Mouse (Mus musculus): ENCODE measurements around the gene Rbm41. TPM values are rescaled to one million over a fixed set of nuclear protein-coding genes. Genes with fewer than 3 reads are reported as not detected.

Rbm41 gene
- total RNA-seq (2021): 10 to 100 TPM; 10.6 to 10.9 TPM
- long read RNA-seq, experiment 1, partial matches to known transcripts: 1 of 3 reads
- long read RNA-seq, experiment 1, other reads (novel, unspliced or antisense): 2 of 3 reads
- long read RNA-seq, experiment 2, partial matches to known transcripts: 0 of 2 reads
- long read RNA-seq, experiment 2, other reads (novel, unspliced or antisense): 1 of 2 reads

DNA sequence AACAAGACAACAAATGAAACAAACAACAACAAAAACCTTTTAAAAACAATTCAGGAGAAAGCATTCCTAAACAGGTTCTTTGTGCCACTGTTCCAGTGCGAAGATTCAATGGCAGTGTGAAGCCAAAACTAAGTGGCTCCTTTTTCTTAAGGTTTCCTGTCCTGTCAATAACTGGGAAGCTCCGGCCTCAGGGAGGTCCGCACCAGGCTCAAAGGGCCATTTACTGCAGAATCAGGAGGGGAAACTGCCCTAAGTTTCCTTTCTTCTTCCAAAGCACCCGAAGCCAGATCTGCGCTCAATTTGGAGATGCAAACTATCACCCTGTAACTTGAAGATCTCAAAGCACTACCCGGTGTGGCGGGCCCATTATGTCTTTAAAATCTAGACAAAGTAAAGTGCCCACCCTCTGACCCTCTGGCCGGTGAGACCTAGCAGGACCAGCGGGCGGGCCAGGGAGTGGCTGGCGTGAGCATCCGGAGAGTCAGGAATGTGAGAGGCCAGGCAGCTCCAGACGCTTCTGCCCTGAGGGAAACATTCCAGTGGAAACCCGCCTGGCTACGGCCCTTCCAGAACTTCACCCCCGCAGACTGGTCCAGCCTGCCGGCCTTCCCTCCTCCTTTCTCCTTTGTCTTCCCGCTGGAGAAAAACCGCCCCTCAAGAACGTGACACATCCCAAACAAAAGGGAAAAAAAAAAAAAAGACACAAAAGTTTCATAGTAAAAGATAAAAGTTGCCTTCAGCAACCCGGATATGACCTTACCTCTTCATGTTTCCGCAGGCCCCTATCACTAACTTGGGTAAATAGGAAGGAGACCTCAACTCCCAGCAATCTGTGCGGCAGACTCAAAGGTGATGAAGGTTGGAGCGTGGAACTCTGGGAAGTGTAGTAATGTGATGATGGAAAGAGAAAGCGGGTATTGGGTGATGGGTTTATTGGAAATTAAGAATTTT lies at the start of gene Rbm41:
Gene Rbm41 (minus strand): TSS at position 856 of the 951 bp plus-strand sequence.
- Histone ChIP-seq H3K27ac (peak within 1 kb of the TSS; percentile 77), H3K4me3 (peak within 1 kb of the TSS; percentile 66)
- TF ChIP-seq CTCF (conservative IDR thresholded peaks at IDR 0.05): no peak
- DNase-seq (ENCODE audit: low spot score in 2 of 2): peak; percentile 52 to 70

DNA sequence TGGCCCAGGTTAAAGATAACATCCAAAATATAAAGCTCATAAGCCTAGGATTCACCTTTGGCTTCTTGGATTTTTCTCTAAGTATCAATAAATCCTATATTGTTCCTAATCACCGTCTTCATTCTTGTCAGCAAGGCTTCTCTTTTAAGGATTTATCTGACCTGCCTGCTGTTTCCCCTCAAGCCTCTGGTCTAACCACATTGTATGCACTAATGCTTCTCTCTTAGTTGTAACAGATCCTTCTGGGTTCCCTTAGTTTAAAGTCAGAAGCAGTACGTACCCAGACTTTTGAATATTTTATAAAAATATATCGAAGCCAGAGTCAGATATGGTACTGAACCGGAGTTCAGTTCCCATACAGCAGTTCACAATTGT lies 283 bp upstream of the Rbm41 start:
- no peak for TF ChIP-seq CTCF (conservative IDR thresholded peaks at IDR 0.05)
- peak overlapping the region; percentile 66 for H3K4me3 ChIP-seq
- peak overlapping the region; percentile 77 for H3K27ac ChIP-seq
- DNase-seq (ENCODE audit: low spot score in 2 of 2): no peak

DNA sequence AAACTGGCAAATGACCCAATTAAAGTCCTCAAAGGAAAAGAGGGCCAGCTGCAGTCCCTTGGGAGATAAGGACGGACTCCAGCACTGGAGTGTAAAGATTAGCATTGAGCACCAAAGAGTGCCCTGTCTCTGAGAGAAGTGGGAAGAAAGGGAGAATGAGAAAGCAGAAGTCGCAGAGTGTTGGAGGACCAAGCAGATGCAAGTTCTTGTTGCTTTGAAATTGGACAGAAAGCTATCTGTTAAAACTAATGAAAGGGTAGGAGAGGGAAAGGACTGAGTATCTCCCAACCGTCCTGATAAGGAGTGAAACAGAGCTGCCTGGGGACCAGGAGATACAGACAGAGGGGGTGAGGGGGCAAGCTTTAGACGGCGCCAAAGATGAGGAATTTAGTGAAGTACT lies 16.3 kb downstream of the Rbm41 start:
- no peak for DNase-seq (ENCODE audit: low spot score in 2 of 2)
- no peak overlapping the region for H3K27ac ChIP-seq
- no peak for TF ChIP-seq CTCF (conservative IDR thresholded peaks at IDR 0.05)
- no peak overlapping the region for H3K4me3 ChIP-seq

DNA sequence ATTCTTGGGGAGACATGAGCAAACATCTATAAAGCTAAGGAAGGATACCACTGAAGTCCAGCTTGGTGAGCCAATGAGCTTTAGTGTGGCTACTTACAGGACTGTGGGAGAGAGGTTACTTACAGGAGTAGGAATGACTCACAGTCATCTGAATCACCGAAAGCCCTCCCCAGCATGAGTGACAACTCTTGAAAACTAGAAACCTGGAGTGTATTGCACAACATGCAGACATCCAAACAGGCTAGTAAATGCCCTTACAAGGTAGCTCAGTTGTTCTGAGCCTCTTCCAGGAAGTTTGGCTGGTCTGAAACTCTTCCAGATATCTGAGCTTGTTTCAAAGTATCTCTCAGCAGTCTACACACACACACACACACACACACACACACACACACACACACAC lies 64.9 kb downstream of the Rbm41 start:
- Histone ChIP-seq H3K27ac (no peak overlapping the region), H3K4me3 (no peak overlapping the region)
- no peak for DNase-seq (ENCODE audit: low spot score in 2 of 2)
- TF ChIP-seq CTCF (conservative IDR thresholded peaks at IDR 0.05): no peak

DNA sequence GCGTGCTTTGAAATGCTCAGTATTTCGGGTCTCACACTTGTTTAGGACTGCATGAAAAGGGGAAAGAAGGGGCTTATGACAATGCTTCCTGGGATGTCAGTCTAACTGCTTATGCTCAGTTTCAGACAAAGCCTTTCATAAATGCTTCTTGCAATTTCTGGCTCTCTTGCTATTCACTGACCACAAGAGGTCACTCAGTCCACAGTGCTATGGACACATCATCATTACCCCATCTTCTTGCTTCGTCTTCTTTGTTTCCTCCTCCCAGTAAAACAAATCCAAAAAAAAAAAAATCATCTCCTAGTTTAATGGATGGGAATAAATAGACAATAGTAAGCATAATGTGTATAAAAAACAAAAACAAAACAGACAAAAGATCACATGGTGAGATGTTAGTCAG lies 65.9 kb downstream of the Rbm41 start:
- peak; percentile 54 for TF ChIP-seq CTCF (conservative IDR thresholded peaks at IDR 0.05)
- no peak overlapping the region for H3K4me3 ChIP-seq
- no peak overlapping the region for H3K27ac ChIP-seq
- DNase-seq (ENCODE audit: low spot score in 2 of 2): peak in 1 of 2 experiments; percentile 3

DNA sequence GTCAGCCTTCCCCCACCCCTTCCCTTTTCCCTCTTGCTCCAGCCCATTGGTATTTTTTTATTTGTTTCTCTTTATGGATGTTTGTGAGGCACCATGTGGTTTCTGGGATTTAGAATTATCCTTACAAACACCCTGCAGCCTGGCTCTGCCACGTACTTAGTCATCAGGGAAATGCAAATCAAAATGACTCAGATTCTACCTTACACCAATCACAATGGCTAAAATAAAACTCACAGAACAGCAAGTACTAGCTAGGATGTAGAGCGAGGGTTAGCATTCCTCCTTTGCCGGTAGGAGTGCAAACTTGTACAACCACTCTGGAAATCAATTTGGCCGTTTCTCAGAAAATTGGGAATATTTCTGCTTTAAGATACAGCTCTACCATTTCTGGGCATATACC lies 77.8 kb downstream of the Rbm41 start:
- Histone ChIP-seq H3K4me3 (no peak overlapping the region), H3K27ac (no peak overlapping the region)
- no peak for TF ChIP-seq CTCF (conservative IDR thresholded peaks at IDR 0.05)
- no peak for DNase-seq (ENCODE audit: low spot score in 2 of 2)

DNA sequence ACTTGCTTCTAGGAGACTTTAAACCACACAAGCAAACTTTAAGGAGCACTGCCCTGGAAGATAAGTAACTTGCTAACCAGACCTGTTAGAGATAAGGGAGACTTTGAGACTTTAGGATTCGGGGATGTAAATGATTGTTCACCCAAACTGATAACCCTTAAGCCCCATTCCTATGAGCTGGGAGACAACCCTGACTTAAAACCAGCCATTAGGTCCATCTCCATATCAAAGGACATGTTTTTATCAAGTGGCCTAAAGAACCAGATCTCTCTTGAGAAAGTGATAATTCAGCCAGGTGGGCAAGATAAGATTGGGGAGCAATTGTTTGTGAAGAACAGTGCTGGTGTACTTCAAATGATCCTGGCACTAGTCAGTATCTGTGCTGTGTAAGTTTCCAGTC lies 107.0 kb downstream of the Rbm41 start:
- DNase-seq (ENCODE audit: low spot score in 2 of 2): no peak
- no peak overlapping the region for H3K27ac ChIP-seq
- no peak for TF ChIP-seq CTCF (conservative IDR thresholded peaks at IDR 0.05)
- no peak overlapping the region for H3K4me3 ChIP-seq

DNA sequence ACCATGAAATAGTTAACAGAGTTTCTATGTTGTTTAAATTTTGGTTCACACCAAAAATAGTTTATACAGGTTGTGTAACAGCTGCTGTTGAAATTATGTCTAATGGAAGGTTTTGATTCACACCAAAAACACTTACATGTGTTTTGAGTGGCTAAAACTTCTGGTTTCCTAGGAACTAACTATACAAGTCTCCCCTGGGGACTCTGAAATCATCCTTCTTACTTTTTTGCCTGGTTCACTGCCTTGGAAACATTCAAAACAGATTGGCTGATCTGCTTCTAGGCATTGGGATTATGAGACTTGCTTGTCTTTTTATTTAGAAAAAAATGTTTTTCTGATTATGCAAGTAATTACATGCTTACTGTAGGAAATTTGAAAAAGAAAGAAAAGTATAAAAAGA lies 115.2 kb downstream of the Rbm41 start:
- DNase-seq (ENCODE audit: low spot score in 2 of 2): no peak
- TF ChIP-seq CTCF (conservative IDR thresholded peaks at IDR 0.05): no peak
- H3K27ac ChIP-seq: no peak overlapping the region
- no peak overlapping the region for H3K4me3 ChIP-seq

DNA sequence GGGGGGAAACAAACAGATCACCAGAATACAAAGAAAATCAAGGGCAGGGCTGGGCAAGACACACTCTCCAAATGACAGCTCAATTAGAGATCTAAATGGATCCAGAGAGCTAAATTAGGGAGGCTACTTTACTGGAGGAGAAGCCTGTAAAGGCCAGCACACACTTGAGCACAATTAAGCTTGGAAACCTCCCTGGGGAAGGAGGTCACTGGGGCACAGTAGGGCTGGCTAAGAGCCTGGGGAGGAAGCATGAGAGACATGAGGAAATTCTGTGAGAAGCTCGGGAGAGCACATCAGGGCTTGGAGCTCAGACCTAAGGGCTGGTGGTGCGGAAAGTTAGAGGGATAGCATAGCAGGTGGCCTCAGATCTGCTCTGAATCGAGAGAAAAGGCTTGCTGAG lies 120.5 kb downstream of the Rbm41 start:
- Histone ChIP-seq H3K4me3 (no peak overlapping the region), H3K27ac (no peak overlapping the region)
- DNase-seq (ENCODE audit: low spot score in 2 of 2): no peak
- TF ChIP-seq CTCF (conservative IDR thresholded peaks at IDR 0.05): no peak

DNA sequence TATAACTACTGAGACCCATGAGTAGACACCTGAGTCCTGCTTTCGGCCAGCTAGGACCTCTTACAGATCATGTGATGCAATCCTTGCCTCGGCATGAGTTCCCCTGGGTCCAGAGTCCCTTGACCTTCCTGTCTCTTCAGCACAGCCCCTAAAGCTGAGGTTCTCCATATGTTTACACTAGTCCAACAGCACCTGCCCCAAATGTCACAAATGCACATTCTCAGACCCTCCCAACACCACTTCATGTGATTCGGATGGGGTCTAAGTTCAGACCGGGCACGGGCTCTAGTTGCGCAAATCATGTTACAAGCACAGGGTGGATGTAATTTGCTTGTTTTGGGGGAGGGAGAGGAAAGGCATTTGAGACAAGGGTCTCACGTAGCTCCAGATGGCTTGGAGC lies 121.3 kb downstream of the Rbm41 start:
- no peak overlapping the region for H3K27ac ChIP-seq
- TF ChIP-seq CTCF (conservative IDR thresholded peaks at IDR 0.05): no peak
- no peak overlapping the region for H3K4me3 ChIP-seq
- no peak for DNase-seq (ENCODE audit: low spot score in 2 of 2)

DNA sequence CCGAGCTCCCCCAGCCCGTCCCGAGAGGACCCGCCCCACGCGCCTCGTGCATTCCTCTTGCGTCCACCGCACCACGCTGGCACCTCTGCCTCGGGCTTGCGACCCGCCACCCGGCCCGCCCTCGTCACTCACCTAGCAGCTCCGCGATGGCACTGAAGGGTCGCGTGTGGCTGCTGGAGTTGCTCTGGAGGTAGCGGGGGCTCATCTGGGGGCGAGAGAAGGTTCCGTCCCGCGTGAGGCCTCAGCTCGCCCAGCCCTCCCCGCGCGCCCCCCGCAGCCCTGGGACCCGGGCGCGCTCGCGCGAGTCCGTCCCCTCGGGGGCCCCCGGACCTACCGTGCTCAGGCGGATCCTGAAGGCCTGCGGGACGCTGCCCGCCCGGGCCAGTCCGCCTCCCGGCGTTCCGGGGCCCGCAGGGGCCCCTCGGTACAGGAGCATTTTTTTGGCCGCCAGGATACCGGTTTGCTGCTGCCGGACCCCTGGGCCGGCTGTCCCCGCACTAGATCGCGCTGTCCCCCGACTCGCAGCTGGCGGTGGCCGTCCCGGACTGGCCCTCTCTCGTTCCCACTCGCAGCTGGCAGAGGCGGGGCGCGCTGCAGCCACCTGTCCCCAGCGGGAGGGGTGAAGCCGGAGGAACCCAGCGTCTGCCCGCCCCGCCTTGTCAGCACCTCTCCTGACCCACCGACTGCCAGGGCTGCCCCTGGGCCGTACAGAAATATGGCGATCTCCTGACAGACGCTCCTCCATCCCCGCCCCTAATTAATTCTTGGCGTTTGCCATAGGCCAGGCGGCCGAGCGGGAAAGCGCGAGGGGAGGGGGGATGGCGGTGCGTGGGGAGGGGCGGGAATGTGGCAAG lies 127.2 kb downstream of the Rbm41 start, which contains the start of gene Morc4:
Gene Morc4 (minus strand): TSS at position 740 of the 854 bp plus-strand sequence.
- DNase-seq (ENCODE audit: low spot score in 2 of 2): peak; percentile 12 to 21
- H3K4me3 ChIP-seq: peak within 1 kb of the TSS; percentile 67
- H3K27ac ChIP-seq: peak within 1 kb of the TSS; percentile 51; the same call in 1 of the 2 replicates
- TF ChIP-seq CTCF (conservative IDR thresholded peaks at IDR 0.05): no peak

DNA sequence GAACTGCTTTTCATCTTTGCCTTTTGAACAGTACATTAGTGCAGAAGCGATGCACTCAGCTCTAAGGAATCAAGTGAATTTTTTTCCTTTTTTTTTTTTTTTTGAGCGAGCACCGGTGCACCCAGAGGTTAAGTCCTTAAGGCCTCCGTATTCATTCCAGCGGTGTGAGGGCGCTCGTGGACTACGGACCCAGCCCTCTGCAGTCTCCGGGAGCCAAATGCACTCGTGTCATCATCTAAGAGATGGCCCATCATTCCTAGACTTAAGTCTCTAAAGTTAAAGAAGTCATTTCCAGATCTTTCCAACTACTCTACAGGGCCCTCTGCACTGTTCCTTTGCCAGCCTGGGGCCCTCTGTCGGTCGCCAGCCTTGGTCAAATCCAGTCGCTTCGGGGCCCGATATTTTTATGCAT lies 128.1 kb downstream of the Rbm41 start:
- DNase-seq (ENCODE audit: low spot score in 2 of 2): peak in 1 of 2 experiments; percentile 16
- TF ChIP-seq CTCF (conservative IDR thresholded peaks at IDR 0.05): peak; percentile 37; the same call in 1 of the 2 replicates
- Histone ChIP-seq H3K4me3 (peak overlapping the region; percentile 67), H3K27ac (no peak overlapping the region)

DNA sequence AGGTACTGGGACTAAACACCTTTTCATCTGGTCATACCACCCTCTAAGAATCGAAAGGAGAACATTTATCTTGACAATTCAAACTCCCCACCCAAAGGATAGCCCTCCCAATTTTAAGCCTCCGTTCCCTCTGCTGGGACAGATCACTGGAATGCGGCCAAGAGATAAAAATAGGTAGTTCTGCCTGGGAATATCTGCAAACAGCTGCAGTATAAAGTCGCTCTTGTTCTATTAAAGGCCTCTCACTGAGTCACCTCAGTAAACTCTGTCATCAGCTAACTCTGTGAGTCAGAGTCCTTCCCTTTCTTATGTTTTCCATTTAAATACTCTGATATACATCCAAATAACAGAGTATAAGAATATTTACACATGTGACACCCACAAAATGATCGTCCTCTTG lies 139.0 kb downstream of the Rbm41 start:
- H3K27ac ChIP-seq: no peak overlapping the region
- TF ChIP-seq CTCF (conservative IDR thresholded peaks at IDR 0.05): no peak
- DNase-seq (ENCODE audit: low spot score in 2 of 2): no peak
- H3K4me3 ChIP-seq: no peak overlapping the region
